Mouse (Mus musculus): Measurements from ENCODE around the gene Klhl29.

The Klhl29 gene

DNA sequence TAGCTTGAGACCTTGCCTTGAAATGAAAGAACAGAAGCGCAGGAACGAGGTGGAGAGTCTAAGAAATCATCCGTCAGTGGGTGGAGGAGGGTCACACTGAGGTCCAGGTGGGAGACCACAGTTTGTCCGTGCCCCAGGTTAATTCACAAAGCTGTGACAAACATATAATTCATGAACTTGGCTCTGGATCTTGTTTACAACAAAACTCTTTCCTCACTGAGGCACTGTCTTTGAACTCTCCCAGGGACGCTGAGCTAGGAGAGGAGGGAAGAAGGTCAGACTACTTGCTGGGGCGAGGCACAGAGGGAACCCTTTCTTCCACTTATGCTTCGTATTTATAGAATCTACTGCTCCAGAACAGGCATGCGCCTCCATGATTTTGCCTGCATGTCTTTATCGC, 161.2 kb downstream of the Klhl29 start:
- no peak for DNase-seq

GRCm38 (mm10) chr12:5213339-5214104, 162.0 kb downstream of the Klhl29 start:
- peak; percentile 71 for DNase-seq

DNA sequence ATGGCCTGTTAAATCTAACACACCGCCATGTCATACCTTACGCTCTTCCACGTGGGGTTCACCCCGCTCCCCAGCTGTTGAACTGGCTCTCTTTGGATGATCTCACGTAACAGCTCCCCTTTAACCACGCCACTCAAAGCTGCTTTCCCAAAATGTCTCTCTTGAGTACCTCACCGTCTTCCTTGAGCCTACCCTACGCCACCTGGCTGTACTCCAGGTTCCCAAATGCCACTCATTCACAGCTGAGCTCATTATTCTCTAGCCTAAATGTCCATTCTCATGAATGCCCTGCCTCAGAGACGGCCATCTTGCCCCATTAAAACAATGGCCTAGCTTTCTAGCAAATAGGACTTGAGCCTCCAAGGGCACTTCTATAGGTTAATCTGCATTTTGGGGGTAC, 163.6 kb downstream of the Klhl29 start:
- DNase-seq, result no peak

DNA sequence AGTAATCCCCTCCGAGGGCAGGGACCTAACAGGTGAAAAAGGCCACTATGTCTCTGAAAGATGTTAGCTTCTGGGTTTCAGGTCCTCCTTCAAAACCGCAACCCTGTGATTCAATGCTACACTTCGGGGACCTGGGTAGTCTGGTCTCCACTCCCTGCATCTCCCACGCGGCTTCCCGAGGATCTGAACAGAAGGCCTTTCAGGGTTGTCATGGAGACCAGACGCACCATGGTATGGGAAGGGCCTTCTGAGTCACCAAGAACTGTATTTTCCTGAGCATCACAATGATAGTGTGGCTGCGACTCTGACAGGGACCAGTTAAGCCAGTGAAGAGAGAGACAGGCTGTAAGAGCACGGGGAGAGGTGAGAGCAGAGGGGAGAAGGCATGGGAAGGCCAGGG, 164.7 kb downstream of the Klhl29 start:
- peak; percentile 92 for DNase-seq

DNA sequence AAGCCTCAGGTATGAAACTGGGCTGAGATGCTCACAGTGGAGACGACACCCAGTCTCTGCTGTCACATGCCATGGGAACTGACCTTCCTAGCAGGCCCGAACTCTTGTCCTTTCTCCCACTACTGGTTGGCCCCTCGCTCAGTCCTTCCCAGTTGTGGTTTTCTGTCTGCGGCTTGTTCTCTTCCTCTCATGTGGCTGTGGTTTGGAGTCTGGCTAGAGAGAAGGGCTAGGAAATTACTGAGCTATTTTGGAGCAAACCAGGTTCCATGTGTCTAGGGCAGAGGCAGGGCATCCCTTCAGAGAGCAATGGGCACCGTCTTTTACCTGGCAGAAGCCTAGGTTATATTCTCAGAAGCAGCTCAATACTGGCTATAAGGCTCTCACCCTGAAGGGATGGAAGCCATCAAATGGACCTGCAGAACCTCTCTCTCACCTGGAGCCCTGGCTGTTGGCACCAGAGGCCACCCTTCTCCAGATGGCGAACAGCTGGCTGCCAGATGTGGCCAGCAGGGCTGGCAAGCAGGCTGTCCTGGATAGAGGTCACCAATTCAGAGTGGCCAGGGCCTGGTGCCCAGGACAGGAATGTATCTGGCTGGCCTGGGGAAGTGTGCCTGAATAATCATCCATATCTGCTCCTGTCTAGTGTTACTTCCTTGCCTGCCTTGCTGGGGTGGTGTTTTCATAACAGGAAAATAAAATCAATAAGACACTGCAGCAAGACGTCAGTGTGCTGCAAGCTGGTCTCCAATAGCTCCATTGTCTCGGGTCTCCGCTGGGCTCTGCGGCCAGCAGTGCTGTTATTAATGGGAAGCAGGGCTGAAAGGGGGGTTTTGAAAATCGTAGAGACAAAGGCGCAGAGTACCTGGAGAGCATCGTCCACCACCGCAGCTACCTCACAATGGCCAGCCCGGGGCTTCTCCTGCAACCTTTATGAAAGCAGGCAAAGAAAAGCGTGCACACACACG, 167.3 kb downstream of the Klhl29 start:
- no peak for DNase-seq

- DNase-seq, result no peak
These were observed 168.3 kb downstream of the Klhl29 start for GRCm38 (mm10) chr12:5207172-5207571.

DNA sequence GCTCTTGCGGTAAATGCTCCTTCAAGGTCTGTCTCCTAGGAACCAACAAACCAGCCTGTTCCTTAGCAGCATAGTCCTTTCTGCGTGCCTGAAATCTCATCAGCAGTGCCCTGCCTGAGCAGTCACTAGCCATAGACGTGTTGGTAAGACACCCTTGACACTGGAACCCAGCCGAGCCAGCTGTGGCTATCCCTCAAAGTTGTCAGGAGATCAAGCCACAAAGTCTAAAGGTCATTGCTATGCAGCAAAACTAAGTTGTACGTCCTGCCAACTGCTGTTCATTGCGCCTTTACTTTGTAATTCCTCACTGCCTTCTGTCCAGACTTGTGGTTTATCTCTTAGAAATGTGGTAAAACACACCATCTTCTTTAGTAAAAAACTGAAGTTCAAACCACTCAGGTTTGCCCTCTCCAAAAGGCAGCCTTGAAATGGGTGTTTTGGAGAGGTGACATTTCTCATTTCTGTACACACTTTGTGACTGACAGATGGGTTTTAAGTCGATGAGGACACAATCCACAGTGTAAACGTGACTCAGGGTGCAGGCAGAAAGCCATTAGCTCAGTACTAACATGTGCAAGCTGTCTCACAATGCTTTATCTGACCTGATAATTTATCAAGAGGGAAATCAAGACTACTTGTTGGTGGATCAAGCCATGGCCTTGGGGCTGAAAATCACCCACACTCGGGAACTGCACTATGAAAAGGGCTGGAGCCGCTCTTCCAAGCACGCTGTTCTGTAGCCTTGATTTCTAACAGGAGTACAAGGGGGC, 171.2 kb downstream of the Klhl29 start:
- DNase-seq, result no peak

DNA sequence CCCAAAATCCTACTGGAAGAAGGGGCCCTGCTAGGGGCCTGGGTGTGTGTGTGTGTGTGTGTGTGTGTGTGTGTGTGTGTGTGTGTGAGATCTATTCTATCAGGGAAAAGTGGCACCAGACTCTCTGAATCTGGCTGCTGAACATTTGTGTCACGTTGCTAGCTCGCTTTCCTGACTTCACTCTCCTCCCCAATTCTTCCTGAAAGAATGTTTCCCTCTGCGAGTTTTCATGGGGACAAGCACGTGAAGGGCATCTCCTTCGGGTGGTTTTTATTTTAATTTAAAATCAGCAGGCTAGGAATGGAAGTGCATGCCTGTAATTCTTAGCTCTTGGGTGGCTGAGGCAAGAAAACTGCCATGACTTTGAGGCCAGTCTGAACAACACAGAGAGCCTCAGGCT, 172.1 kb downstream of the Klhl29 start:
- DNase-seq, result no peak

GRCm38 (mm10) chr12:5198254-5198653, 177.2 kb downstream of the Klhl29 start:
- DNase-seq, result no peak

DNA sequence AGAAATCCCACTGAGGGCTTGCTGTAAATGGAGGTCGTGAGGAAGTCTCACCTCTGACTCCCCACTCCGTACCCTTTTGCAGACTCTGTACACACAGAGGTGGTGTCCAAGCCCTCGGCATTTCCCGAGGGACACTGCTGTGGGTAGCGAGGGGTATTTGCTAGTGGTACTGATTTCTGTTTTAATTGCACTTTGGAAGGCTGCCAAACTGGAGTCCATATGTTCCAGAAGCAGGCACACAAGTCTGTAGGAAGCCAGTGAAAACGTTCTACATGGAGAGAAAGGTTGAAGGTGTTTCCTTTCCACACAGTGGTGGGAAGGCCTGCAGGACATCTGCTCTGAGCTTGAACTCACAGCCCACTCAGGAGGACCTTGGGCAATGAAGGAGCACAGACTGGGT, 181.3 kb downstream of the Klhl29 start:
- no peak for DNase-seq

- DNase-seq, result no peak
These were observed 183.1 kb downstream of the Klhl29 start for GRCm38 (mm10) chr12:5192380-5192718.

DNA sequence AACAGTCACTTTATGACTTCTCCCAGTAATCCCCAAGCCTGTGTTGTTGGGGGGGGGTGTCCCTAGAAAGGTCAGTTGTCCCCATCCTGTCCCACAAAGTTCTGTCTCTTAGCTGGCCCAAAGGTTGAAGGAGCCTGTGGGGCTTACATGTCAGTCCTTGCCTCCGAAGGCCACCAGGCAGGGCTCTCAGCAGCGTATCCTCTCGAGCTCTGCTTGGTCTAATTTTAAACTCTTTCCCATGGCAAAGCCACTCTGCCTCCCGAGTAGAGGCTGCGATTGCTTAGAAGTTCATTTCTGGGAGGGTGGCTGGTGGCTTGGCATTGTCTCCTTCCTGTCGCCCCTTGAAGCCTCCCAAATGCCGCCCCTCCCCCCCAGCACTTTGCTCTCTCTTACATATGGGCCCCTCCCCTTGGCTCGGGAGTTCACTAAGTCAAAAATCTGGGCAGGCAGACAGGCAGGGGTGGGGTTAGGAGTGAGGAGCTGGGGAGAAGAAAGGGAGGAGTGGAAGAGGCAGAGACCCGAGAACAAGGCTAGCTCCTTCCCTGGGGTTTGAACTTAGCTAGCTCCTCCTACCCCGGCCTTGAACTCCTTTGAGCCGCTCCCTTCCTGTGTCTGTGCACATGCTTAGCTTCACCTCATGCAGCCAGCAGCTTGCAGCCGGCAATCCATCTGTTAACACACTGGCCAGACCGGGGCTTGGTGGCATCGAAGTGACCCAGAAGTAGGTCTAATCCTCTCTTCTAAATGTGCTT, 183.7 kb downstream of the Klhl29 start:
- no peak for DNase-seq

DNA sequence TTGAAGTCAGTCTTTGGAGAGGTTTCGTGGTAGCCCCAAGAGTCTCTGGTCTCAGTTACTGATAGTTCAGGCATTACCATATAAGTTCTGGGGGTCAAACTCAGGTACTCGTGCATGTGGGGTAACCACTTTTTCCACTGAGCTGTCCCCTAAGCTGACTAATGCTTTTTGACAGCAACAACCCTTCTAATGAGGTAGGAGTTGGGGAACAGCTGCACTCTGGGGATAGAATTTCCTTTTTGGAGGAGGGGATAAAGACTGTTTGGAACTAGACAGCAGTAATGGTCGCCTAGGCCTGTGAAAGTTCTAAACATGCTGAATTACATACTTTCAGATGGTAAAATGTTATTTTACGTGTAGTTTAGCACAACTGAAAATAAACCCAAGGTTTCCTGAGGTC, 184.3 kb downstream of the Klhl29 start:
- no peak for DNase-seq

GRCm38 (mm10) chr12:5189446-5190150, 185.9 kb downstream of the Klhl29 start:
- no peak for DNase-seq

DNA sequence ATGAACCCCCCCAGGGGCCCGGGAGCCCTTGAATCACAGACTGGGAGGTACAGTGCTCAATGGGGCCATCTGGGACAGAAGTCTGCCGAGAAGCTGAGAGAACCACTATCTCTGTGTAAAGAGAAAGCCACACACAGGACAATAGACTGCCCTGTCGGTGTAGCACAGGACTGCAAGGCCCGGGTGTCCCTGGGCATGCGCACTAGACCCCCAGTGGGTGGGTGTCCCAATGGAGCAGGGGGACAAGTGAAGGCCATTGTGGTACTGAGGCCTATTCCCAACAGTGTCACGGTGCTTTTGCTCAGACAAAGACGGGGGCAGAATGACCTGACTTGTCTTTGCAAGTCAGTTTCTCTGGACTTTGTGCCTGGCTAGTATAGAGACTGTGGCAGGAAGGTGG, 186.6 kb downstream of the Klhl29 start:
- no peak for DNase-seq

DNA sequence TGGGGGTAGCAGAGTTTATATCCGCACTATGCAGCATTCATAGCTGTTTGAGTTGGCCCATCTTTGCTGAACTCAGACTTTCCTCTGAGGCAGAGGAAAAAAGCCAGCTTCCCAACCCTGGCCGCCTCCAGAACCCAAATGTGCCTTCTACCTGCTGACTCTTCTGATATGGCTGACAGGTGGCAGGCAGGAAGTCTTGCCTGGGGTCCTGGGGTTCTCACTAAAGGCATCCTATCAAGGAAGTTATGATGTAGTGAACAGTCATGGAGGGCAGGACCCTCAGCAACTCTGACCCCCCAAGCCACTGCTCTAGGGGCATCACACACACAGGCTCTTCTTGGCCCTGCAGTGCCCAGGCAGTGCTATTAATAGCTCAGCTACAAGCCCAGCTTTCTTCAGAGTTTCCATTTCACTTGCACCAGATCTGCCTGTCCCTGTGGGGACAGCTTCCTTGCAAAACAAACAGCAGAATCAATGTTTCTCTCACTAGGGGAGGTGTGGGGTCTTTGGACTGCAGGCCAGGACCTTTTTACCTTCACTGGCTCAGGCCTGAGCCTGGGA, 187.6 kb downstream of the Klhl29 start:
- DNase-seq, result no peak

DNA sequence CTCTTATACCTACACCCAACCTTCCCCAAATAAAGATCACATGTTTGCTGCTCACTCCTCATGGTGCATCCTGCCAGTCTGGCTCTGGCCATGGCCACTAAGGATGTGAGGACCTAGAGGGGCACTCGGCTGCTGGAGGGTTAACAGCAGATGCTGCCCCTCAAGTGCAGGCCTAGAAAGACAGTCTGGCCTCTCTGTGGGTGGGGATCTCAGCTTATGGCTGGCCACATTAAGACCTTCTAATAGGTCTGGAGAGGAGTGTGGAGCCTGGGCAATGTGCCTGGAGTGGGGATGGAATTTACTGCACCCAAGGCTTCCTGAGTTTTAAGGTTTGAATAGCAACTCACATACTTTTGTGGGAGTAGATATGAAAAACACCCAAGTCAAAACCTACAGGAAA, 188.8 kb downstream of the Klhl29 start:
- DNase-seq, result no peak

- DNase-seq, result no peak
These were observed 189.9 kb downstream of the Klhl29 start for GRCm38 (mm10) chr12:5185603-5186002.

- DNase-seq, result no peak
These were observed 192.9 kb downstream of the Klhl29 start for GRCm38 (mm10) chr12:5182586-5182985.

DNA sequence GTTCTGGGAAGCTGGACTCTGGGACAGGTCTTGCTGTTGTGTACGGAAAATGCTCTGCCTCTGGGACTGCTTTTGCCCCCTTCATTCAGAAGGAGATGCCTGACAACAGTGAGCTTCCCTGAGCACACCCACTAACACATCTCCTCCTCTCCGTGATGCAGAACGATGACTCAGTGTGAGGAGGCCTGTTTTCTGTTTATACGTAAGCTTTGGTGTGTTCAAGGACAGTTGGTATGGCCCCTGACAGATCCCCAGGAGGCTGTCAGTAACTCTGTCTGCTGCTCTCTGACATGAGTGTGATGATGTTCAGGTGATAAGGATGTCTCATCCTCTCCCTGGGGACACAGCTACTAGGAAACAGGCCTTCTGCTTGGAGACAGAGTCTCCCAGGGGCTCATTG, 193.3 kb downstream of the Klhl29 start:
- peak; percentile 70 for DNase-seq

DNA sequence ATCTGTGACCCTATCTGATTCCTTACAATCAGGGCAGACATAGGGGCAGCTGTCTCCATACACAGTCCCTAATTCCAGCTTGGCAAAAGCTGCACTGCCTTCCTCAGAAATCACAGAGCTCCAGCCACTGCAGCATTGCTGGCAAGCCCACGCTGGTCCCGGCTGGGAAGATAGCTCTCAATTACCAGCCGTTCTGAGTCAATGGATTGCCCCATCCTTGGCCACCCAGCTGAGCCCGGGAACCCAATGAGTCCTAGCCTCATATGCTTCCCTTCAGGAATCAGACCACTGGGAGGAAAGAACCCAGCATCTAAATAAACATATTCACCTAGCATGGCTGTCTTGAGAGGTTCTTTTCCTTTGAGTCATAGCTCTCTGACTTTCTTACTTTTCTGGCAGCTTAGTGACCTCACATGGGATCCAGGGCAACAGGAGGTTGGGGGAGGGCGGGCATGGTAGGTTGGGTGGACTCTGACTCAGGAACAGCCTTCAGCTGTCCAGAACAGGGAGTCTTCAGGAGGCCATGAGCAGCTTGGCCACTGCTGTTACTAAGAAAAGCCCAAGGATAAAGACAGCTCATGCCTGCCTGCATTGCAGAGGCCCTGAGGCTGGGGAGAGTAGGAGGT, 198.7 kb downstream of the Klhl29 start:
- DNase-seq, result no peak
